Mouse (Mus musculus) small intestine, adult 2 months (tissue): ENCODE data around the gene Tmem184a.
A peak's percentile ranks its signal among the peaks of the same experiment; 100 is the strongest.

ENCODE experiments used
- CTCF ChIP-seq: fragments of 200-500 bp; IDR thresholded peaks from 2 replicates; pipeline ENCODE4 v1.5.1; 2012; ENCODE audit warnings: low read depth, mild to moderate bottlenecking, control low read depth, inconsistent platforms, low read length, moderate library complexity, mixed read lengths; ENCODE audit not compliant: insufficient replicate concordance, insufficient read length; ENCODE audit errors: extremely low read depth
- POLR2A ChIP-seq: fragments of 200-500 bp; IDR thresholded peaks from 2 replicates; pipeline ENCODE4 v1.6.1; 2012; ENCODE audit warnings: low read depth, mild to moderate bottlenecking, control low read depth, inconsistent platforms, low read length, moderate library complexity

GRCm38 (mm10) chr5:139803601-139804102 lies 16.1 kb downstream of the Tmem184a start:
- TF ChIP-seq POLR2A (no peak; the same call in 1 of the 2 replicates), CTCF (peak; percentile 53; the same call in 1 of the 2 replicates)
